Mouse (Mus musculus): ENCODE measurements around the gene Gpa33. TPM values are rescaled to one million over a fixed set of nuclear protein-coding genes. Genes with fewer than 3 reads are reported as not detected.

Gene Gpa33
- 0.12 TPM in 1 of 2 replicates, not detected in the other for polyA plus RNA-seq (2015; fragmentation: Nextera tagmentation; extraction: Ambion mirVana)

DNA sequence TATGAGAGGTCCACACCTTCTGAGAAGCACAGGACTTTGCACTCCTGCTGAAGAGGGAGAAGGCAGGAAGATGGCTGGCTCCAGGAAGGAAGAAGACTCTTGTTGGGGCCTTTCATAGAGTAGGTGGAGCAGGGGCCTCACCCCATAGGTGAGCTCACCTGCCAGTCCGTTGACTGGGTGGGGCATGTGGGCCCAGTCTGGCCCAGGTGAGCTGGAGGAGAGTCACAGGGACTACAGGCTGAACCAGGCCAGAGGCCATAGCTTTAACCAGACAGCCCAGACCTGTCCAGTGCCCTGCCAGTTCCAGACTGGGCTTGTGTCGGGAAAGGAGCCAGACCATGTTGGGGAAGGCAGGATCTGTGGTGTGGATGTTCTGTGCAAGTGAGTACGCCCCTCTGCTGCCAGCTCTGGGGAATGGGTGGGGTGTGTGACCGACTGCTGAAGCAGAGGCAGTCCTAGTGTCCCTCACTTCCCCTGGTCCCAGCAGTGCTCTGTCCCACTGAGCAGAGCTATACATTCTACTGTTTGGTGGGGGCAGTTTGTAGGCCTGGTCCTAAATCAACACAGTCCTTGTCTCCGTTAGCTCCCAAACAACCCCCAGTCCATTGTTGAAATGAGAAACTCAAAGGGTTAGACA lies at the start of gene Gpa33:
Gpa33 (plus strand) TSS at position 15 of the 637 bp plus-strand sequence.
- Histone ChIP-seq H3K9me3 (ENCODE audit: low read length) (no peaks in the 10 kb centered on the region), H3K9ac (replicated peaks; ENCODE audit: low read depth) (no peak within 1 kb of the TSS), H3K4me2 (replicated peaks; ENCODE audit: low read depth, low read length) (no peak within 1 kb of the TSS), H3K36me3 (ENCODE audit: insufficient read depth, low read length) (no peaks in the 10 kb centered on the region), H3K4me1 (ENCODE audit: insufficient read depth, low read depth, low read length) (0 out of 2 replicates have a peak, but pooled peaks cover 8% of the 10 kb centered on the region), H3K4me3 (ENCODE audit: low read depth, low read length) (no peak within 1 kb of the TSS), H3K27me3 (replicated peaks; ENCODE audit: insufficient read depth, low read length) (no peaks in the 10 kb centered on the region), H3K27ac (ENCODE audit: low read length) (no peak within 1 kb of the TSS)
- ATAC-seq (0 out of 2 replicates have a peak, but pooled peaks have one; percentile 19), DNase-seq (ENCODE audit: low spot score) (no peak)
- 71% methylated on average over 5 of the region's 5 CpGs for WGBS
- TF ChIP-seq EP300 (IDR thresholded peaks at IDR 0.05) (no peak), CTCF (IDR thresholded peaks at IDR 0.05) (no peak)

DNA sequence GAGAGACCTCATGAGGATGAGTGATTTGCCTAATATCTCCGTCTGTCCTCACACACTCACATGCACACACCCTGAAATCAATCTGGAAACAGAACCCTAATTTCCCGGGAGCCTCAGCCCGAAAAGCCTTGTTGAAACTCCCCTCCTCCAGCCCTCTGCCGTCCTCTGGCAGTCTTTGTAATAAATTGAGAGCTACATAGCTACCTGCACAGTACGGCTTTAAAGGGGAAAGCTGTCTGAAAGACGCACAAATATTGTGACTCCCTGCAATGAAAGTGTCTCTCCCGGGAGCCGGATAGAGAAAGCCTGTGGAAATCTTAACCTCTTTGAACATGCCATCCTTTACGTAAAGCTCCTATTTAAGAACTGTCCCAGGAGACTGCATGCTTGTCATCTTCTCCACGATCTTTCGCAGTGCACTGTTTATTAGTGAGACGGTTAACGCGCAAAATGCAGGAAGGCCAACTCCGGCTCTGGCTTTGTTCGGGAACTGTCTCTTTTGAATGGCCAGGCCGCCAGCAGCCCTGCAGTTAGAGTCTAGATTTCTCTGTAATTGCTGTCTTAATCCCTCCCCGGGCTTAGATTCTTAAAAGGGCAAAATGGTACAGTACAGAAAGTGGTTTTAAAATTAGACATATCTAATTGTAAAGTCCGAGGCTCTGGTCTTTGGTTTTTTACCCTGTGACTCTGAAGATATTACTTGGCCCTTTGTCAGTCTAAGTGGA lies 41.4 kb upstream of the Gpa33 start:
- H3K4me2 ChIP-seq (replicated peaks; ENCODE audit: low read depth, low read length): no peak overlapping the region
- H3K4me3 ChIP-seq (ENCODE audit: low read depth, low read length): no peak overlapping the region
- no peak overlapping the region for H3K27ac ChIP-seq (ENCODE audit: low read length)
- H3K4me1 ChIP-seq (ENCODE audit: insufficient read depth, low read depth, low read length): no peaks in the 10 kb centered on the region
- H3K9me3 ChIP-seq (ENCODE audit: low read length): no peaks in the 10 kb centered on the region
- ATAC-seq (no peak), DNase-seq (ENCODE audit: low spot score) (no peak)
- H3K36me3 ChIP-seq (ENCODE audit: insufficient read depth, low read length): no peaks in the 10 kb centered on the region
- TF ChIP-seq EP300 (IDR thresholded peaks at IDR 0.05): no peak
- TF ChIP-seq CTCF (IDR thresholded peaks at IDR 0.05): no peak
- H3K27me3 ChIP-seq (replicated peaks; ENCODE audit: insufficient read depth, low read length): no peaks in the 10 kb centered on the region
- no peak overlapping the region for H3K9ac ChIP-seq (replicated peaks; ENCODE audit: low read depth)
- 76% methylated on average over 19 of the region's 19 CpGs for WGBS

DNA sequence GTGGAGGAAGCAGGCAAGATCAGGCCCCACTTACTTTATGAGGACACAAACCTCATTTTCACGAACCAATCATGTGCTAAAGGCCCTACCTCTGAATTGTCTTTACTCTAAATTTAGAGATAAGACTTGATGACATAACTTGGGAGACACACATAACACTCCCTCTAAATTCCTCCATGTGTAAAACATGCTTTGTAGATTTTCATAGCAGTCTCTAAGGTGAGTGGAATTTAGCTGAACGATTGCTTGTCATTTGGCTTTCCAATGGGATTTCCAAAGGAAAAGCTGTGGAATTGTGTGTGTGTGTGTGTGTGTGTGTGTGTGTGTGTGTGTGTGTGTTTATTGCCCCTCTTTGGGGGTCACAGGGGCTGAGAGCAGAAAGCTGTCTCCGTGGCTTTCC lies 40.7 kb upstream of the Gpa33 start:
- H3K4me1 ChIP-seq (ENCODE audit: insufficient read depth, low read depth, low read length): no peaks in the 10 kb centered on the region
- H3K27me3 ChIP-seq (replicated peaks; ENCODE audit: insufficient read depth, low read length): no peaks in the 10 kb centered on the region
- no peaks in the 10 kb centered on the region for H3K36me3 ChIP-seq (ENCODE audit: insufficient read depth, low read length)
- DNase-seq (ENCODE audit: low spot score) (no peak), ATAC-seq (peak; percentile 66)
- H3K27ac ChIP-seq (ENCODE audit: low read length): no peak overlapping the region
- TF ChIP-seq CTCF (IDR thresholded peaks at IDR 0.05) (no peak), EP300 (IDR thresholded peaks at IDR 0.05) (no peak)
- no peak overlapping the region for H3K4me3 ChIP-seq (ENCODE audit: low read depth, low read length)
- no peak overlapping the region for H3K4me2 ChIP-seq (replicated peaks; ENCODE audit: low read depth, low read length)
- 45% methylated on average over 3 of the region's 3 CpGs for WGBS
- H3K9ac ChIP-seq (replicated peaks; ENCODE audit: low read depth): no peak overlapping the region
- no peaks in the 10 kb centered on the region for H3K9me3 ChIP-seq (ENCODE audit: low read length)

DNA sequence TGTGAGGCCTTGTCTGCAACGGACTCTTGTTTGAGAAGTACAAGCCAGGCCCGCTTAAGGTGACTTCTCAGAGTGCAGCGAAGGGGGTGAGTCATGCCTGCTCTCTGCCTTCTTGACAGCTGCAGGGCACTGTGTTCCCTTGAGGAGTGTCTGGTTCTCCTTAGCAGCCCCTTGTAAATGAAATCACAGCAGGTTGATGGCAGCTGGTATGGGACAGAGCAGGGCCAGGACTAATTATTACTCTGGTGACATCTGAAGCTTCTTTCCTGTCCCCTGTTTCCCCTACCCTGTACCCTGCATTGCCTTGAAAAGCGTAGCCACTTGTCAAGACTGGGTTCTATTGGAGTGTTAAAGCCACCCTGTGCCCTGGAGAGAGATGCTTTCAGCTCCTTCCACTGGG lies 40.3 kb upstream of the Gpa33 start:
- Histone ChIP-seq H3K27me3 (replicated peaks; ENCODE audit: insufficient read depth, low read length) (no peaks in the 10 kb centered on the region), H3K36me3 (ENCODE audit: insufficient read depth, low read length) (no peaks in the 10 kb centered on the region), H3K9ac (replicated peaks; ENCODE audit: low read depth) (no peak overlapping the region), H3K4me1 (ENCODE audit: insufficient read depth, low read depth, low read length) (no peaks in the 10 kb centered on the region), H3K4me3 (ENCODE audit: low read depth, low read length) (no peak overlapping the region), H3K27ac (ENCODE audit: low read length) (no peak overlapping the region), H3K9me3 (ENCODE audit: low read length) (no peaks in the 10 kb centered on the region), H3K4me2 (replicated peaks; ENCODE audit: low read depth, low read length) (no peak overlapping the region)
- no peak for TF ChIP-seq CTCF (IDR thresholded peaks at IDR 0.05)
- TF ChIP-seq EP300 (IDR thresholded peaks at IDR 0.05): no peak
- 51% methylated on average over 4 of the region's 4 CpGs for WGBS
- ATAC-seq: peak; percentile 97
- DNase-seq (ENCODE audit: low spot score): peak; percentile 66

DNA sequence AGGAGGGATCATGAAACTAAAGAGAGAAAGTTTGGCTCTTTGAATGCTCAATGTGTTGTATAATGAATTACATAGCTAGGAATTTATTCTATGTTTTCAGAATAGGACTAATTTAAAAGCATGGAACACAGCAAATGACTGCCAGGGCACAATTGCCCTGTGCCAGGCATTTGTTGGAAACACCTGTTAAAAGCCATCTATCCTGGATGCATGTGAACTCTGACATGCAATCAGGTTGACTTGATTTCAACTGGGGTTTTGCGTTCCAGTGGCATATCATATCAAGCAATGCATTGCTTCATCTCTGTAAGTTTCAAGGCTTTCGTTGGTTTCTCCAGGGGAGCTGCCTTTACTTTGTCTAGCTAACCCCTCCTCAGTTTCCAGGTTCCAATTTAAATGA lies 39.7 kb upstream of the Gpa33 start:
- Histone ChIP-seq H3K4me2 (replicated peaks; ENCODE audit: low read depth, low read length) (no peak overlapping the region), H3K36me3 (ENCODE audit: insufficient read depth, low read length) (no peaks in the 10 kb centered on the region), H3K9ac (replicated peaks; ENCODE audit: low read depth) (no peak overlapping the region), H3K9me3 (ENCODE audit: low read length) (no peaks in the 10 kb centered on the region), H3K4me3 (ENCODE audit: low read depth, low read length) (no peak overlapping the region), H3K27ac (ENCODE audit: low read length) (no peak overlapping the region), H3K4me1 (ENCODE audit: insufficient read depth, low read depth, low read length) (no peaks in the 10 kb centered on the region), H3K27me3 (replicated peaks; ENCODE audit: insufficient read depth, low read length) (no peaks in the 10 kb centered on the region)
- 61% methylated on average over 2 of the region's 2 CpGs for WGBS
- ATAC-seq (no peak), DNase-seq (ENCODE audit: low spot score) (no peak)
- no peak for TF ChIP-seq CTCF (IDR thresholded peaks at IDR 0.05)
- TF ChIP-seq EP300 (IDR thresholded peaks at IDR 0.05): no peak

DNA sequence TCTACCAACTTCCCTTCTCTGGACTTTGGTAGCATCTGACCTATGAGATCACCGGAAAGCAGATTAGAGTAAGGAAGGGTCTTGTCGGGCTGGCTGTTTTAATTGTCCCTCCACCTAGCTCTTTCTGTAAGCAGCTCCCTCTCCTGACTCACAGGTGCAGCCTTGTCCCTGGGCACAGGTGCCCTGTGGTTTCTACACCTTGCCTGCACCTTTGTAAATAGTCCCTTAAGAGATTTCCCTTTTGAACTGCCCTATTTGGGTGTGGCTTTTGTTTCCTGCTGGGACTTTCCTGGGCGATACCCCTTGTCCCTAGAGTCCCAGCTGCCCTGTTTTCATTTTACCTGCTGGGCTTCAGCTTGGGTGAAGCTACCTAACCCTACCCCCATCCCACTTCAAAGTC lies 35.6 kb upstream of the Gpa33 start:
- ATAC-seq (no peak), DNase-seq (ENCODE audit: low spot score) (no peak)
- no peak overlapping the region for H3K9ac ChIP-seq (replicated peaks; ENCODE audit: low read depth)
- no peaks in the 10 kb centered on the region for H3K9me3 ChIP-seq (ENCODE audit: low read length)
- WGBS: 64% methylated on average over 3 of the region's 3 CpGs
- H3K36me3 ChIP-seq (ENCODE audit: insufficient read depth, low read length): no peaks in the 10 kb centered on the region
- H3K4me2 ChIP-seq (replicated peaks; ENCODE audit: low read depth, low read length): no peak overlapping the region
- no peaks in the 10 kb centered on the region for H3K4me1 ChIP-seq (ENCODE audit: insufficient read depth, low read depth, low read length)
- no peak for TF ChIP-seq CTCF (IDR thresholded peaks at IDR 0.05)
- TF ChIP-seq EP300 (IDR thresholded peaks at IDR 0.05): no peak
- H3K27ac ChIP-seq (ENCODE audit: low read length): no peak overlapping the region
- no peaks in the 10 kb centered on the region for H3K27me3 ChIP-seq (replicated peaks; ENCODE audit: insufficient read depth, low read length)
- H3K4me3 ChIP-seq (ENCODE audit: low read depth, low read length): no peak overlapping the region
